Mouse (Mus musculus): Measurements from ENCODE around the gene Psmc6.
A peak's percentile ranks its signal among the peaks of the same experiment; 100 is the strongest.

Gene Psmc6

DNA sequence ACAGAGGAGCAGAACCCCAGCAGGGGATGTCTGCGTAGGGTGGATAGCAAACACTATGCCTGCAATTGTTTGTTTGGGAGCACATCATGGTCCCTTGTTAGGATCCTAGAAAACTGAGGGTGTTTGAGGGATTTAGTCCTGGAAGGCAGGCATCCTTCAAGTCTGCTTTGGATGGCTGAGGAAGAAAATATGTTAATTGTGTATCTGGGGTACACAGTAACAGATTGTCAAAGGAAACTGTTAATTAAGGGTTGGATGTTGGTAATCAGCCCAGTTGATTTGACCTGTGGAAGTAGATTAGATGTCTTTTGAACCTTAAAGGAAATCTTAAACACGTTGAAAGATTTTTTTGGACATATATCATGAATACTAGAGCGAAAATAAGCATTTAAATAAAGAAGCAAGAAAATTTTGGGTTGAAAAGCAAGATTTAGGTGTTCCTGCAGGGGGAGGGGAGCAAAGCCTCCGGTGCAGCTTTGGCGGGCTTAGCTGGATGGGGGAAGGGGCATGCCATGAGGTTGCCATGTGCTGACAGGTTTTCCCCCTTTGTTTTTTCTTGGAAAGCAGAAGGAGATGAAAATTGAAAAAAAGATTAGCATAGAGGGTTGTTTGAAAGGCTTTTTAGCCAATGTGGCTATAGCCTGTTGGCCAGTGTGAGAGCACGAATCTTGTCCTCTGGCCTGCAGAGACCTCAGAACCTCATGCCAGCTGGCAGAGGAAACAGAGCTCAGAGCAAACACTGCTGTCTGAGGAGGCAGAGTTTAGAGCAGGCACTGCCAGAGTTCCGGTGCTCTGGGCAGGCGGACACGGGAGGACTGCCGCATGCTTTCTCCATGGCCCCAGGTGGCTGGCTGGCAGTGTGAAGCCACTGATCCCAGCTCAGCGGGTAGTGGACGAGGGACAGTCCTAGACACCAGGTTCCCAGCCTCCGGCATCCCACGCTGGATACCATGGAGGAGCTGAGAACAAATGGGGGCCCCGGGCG is 34.9 kb downstream of the Psmc6 start:
- DNase-seq = peak; percentile 15 to 36

DNA sequence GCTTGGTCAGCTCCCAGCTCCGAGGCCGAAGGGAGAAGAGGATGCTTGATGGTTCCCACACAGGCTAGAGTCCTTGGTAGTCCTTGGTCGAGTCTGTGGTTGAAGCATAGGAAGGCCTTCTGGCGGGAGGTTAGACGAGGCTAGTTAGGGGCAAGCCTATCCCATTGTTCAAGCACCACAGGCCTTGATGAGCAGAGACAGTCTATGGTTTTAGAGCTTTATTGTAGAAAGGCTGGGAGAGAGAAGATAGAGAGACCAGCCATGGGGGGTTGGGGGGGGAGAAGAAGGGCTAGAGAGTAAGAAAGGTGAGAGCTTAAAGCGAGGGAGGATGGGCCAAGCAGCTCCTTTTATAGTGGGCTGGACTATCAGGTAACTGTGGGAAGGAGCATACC is 35.6 kb downstream of the Psmc6 start:
- DNase-seq = no peak

GRCm38 (mm10) chr14:45378771-45379170 is 49.2 kb downstream of the Psmc6 start:
- no peak for DNase-seq

DNA sequence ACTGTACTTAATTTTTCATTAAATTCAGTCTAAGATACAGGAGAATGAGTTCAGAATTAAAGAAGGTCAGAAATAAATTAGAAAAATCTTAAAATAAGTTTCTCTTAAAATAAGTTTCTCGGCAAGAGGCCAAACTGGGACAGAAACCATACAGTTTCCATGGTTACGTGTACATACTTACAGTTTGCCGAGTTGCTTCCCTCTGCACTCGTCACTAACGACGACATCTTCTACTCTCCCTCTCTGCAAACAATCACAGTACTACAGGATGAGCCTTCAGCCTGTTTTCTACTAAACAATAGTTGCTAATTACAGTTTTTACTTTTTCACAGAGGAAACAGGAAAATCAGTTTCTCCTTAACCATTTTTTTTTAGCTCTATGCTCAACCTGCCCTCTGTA is 51.2 kb downstream of the Psmc6 start:
- no peak for DNase-seq

DNA sequence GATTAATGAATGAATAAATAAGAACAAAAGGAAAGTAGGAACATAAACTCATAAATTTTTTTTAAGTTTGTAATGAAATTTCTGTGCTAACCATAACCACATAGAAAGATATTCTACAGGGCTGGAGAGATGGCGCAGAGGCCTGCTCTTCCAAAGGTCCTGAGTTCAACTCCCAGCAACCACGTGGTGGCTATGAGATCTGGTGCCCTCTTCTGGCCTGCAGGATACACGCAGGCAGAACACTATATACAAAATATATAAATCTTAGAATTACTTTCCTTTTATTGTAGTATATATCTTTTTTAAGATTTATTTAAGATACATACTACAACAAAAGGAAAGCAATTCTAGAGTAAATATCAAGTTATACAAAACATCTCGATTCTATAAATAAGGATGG is 53.3 kb downstream of the Psmc6 start:
- no peak for DNase-seq

GRCm38 (mm10) chr14:45385596-45385995 is 56.0 kb downstream of the Psmc6 start:
- no peak for DNase-seq

DNA sequence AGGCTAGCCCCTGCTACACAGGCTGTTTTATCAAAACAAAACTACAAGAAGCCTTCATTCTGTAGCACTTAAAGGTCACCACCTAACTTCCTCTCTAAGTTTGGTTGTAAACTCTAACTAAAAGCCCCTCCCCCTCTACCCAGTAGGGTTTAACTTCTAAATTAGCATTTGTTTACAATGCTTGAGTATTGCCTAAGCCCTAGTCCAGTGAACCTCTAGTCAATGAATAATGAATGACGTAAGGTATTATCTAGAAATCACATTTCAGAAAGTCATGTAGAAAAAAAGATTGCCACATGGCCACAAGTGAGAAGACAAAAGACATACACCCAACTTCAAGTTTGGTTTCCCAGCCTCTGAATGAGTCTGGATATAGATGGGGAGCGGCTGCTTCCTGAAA is 57.9 kb downstream of the Psmc6 start:
- DNase-seq = no peak

DNA sequence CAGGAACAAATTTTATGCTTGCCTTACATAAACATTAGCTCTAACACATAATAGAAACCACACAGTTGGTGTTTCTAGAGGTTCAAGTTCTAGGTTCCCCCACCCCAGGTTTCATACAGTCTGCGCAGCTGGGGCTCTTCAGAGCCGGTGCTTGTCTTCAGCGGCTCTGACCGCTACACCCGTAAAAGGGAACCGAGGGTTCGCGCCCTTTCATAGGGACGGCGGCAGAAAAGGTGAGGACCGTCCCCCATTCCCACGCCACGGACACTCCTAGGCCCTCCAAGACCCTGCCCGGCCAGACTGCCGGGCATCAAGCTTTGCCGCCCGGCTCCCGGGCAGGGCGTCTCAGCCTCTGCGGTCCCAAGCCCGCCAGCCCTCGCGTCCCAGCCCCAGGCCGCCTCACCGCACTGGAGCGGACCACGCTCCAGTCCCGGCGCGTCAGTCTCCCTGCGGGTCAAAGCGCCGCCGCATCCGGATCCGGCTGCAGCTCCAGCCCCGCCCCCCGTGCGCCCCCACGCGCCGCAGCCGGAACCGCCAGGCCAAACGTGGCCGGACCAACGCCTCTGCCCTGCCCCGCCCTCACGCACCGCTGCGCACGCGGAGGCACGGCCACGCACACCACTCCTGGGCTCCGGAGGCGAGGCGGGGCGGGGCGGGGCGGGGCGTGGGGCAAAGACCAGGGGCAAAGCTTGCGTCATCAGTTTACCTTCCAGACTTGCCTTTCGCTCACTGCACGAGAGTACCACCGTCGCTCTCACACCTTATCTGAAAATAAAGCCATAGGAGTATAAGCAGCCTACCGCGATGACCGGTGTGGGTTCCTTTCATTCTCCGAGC is 59.0 kb downstream of the Psmc6 start:
- peak; percentile 92 to 95 for DNase-seq

GRCm38 (mm10) chr14:45389194-45389593 is 59.6 kb downstream of the Psmc6 start:
- no peak for DNase-seq

All from lung, adult 18-20 months (tissue).